Mouse (Mus musculus) stomach, embryonic 16.5 days (tissue): ENCODE measurements around the gene Arpc1a. TPM values are rescaled to one million over a fixed set of nuclear protein-coding genes. Genes with fewer than 3 reads are reported as not detected.

ENCODE experiments used
- ATAC-seq: fragments of 200-750 bp; cut with Nextera tagmentation; 2 replicates; pipeline ENCODE4 v1.8.0; 2017; ENCODE audit warnings: moderate number of reproducible peaks, moderate TSS enrichment; ENCODE audit not compliant: insufficient read depth, low FRiP score
- H3K27ac ChIP-seq: fragments of 300-500 bp; sonication (generic); 2 replicates; pipeline ENCODE4 v1.5.1; 2014; ENCODE audit warnings: low read length
- H3K27me3 ChIP-seq: fragments of 300-500 bp; sonication (generic); 2 replicates; pipeline ENCODE4 v1.6.1; 2014; ENCODE audit warnings: low read length, control low read depth, mixed read lengths; ENCODE audit not compliant: control insufficient read depth, insufficient read depth
- H3K36me3 ChIP-seq: fragments of 300-500 bp; sonication (generic); 2 replicates; pipeline ENCODE4 v1.6.1; 2014; ENCODE audit warnings: low read length; ENCODE audit not compliant: control insufficient read depth, insufficient read depth
- H3K4me1 ChIP-seq: fragments of 300-500 bp; sonication (generic); 2 replicates; pipeline ENCODE4 v1.6.1; 2014; ENCODE audit warnings: low read length, control low read depth, mixed read lengths; ENCODE audit not compliant: control insufficient read depth, insufficient read depth
- H3K4me2 ChIP-seq: fragments of 300-500 bp; sonication (generic); 2 replicates; pipeline ENCODE4 v1.6.1; 2014; ENCODE audit warnings: low read depth, low read length, mixed read lengths
- H3K4me3 ChIP-seq: fragments of 300-500 bp; sonication (generic); replicated peaks from 2 replicates; pipeline ENCODE4 v1.5.1; 2014; ENCODE audit warnings: mild to moderate bottlenecking, low read length
- H3K9ac ChIP-seq: fragments of 300-500 bp; sonication (generic); 2 replicates; pipeline ENCODE4 v1.6.1; 2014; ENCODE audit warnings: low read length
- H3K9me3 ChIP-seq: fragments of 300-500 bp; sonication (generic); replicated peaks from 2 replicates; pipeline ENCODE4 v1.6.1; 2016; ENCODE audit warnings: low read length, control low read depth; ENCODE audit not compliant: control insufficient read depth
- WGBS: fragments of 180-500 bp; shearing (Covaris S2); extraction: QIAGEN DNeasy Blood & Tissue Kit; methylation state at CpG from one replicate; pipeline ENCODE4 v1.1.7; 2014; 5-methylcytosine and 5-hydroxymethylcytosine counted together
- polyA plus RNA-seq: library from polyadenylated mRNA; unstranded; fragments of >200 nt; fragmentation: Nextera tagmentation; extraction: Ambion mirVana; gene quantifications from 2 replicates; pipeline ENCODE4 v1.2.1, GENCODE M21; 2015

Arpc1a gene
- polyA plus RNA-seq, 1 experiment from 2014 or later = 155 TPM

- Histone ChIP-seq H3K9ac (peak within 1 kb of the TSS; percentile 89), H3K27ac (peak within 1 kb of the TSS; percentile 84), H3K4me3 (peak within 1 kb of the TSS; percentile 78), H3K4me1 (peaks cover 30% of the 10 kb centered on the region), H3K36me3 (0 out of 2 replicates have a peak, but pooled peaks cover 1% of the 10 kb centered on the region), H3K27me3 (no peaks in the 10 kb centered on the region), H3K4me2 (peak within 1 kb of the TSS; percentile 85), H3K9me3 (no peaks in the 10 kb centered on the region)
- under 1% methylated on average over 51 of the region's 53 CpGs for WGBS
- ATAC-seq = peak; percentile 86
These were observed 30.5 kb downstream of the Arpc1a start, which contains the start of gene Arpc1b for GRCm38 (mm10) chr5:145114071-145114605. TSS of gene Arpc1b (plus strand) at chr5:145114215.

DNA sequence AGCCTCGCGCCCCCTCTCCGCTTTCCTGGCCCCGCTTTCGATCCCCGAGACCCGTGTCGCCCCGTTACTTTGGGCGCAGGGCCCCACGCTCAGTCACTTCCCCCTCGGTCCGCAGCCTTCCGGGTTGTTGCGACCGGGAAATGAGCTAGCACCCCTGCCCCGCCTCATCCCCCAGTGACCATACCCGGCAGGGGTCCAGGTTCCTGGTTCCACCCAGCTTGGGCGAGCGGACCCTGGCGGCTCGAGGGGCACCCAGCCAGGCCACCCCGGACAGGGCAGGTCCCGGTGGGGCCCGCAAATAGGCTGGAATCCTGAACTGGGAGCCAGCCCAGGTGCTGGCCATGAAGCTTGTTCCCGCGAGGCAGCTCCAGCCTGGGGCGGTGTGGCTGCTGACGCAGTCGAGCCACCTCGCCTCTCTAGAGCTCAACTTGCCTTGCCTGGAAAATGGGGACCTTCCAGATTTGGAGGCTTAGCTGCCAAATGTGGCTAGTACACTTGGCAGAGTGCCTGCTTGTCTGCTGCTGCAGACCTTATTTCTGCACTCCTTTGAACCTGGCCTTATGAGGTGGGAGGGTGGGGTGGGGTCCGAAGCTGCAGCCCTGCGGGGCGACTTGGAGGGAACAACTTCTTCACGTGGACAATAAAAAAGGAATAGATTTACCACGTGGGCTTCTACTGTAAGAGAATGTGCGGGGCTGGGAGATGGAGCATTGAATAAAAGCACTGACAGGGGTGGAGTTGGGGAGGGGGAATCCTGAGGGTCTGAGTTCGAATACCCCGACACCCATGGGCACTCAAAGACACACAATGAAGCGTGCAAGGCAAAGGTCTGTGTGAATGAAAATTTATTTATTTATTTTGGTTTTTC lies 31.2 kb downstream of the Arpc1a start:
- H3K36me3 ChIP-seq = no peaks in the 10 kb centered on the region
- no peaks in the 10 kb centered on the region for H3K27me3 ChIP-seq
- WGBS = 13% methylated on average over 40 of the region's 40 CpGs
- peaks cover 30% of the 10 kb centered on the region for H3K4me1 ChIP-seq
- ATAC-seq = peak; percentile 34
- H3K27ac ChIP-seq = peak overlapping the region; percentile 84
- no peaks in the 10 kb centered on the region for H3K9me3 ChIP-seq
- H3K9ac ChIP-seq = peak overlapping the region; percentile 89
- peak overlapping the region; percentile 85 for H3K4me2 ChIP-seq
- peak overlapping the region; percentile 78 for H3K4me3 ChIP-seq

DNA sequence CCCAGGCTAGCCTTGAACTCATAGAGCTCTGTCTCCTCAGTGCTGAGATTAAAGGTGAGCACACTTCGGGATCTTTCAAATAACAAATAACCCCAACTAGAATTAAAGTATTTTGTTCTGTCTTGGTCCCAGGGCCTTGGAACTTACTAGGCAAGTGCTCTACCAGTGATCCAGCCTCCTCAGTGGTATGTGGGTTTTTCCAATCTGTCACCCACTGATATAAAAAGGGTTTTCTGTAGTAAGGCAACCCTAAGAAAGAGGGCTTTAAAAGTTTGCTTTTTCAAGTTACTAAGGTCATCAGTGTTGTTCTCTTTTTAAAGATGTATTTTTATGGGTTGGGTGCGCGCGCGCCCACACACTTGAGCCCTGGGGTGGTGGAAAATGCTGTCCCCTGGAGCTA lies 32.1 kb downstream of the Arpc1a start:
- Histone ChIP-seq H3K9me3 (no peaks in the 10 kb centered on the region), H3K27ac (peak overlapping the region; percentile 84), H3K36me3 (no peaks in the 10 kb centered on the region), H3K9ac (peak overlapping the region; percentile 4; the same call in 1 of the 2 replicates), H3K4me3 (peak overlapping the region; percentile 1), H3K4me2 (peak overlapping the region; percentile 85), H3K4me1 (peaks cover 30% of the 10 kb centered on the region), H3K27me3 (no peaks in the 10 kb centered on the region)
- no peak for ATAC-seq
- 78% methylated on average over 5 of the region's 5 CpGs for WGBS

- Histone ChIP-seq H3K36me3 (no peaks in the 10 kb centered on the region), H3K27me3 (no peaks in the 10 kb centered on the region), H3K4me2 (peak overlapping the region; percentile 85), H3K4me1 (peaks cover 30% of the 10 kb centered on the region), H3K9me3 (no peaks in the 10 kb centered on the region), H3K27ac (peak overlapping the region; percentile 84), H3K4me3 (peak overlapping the region; percentile 10), H3K9ac (0 out of 2 replicates have a peak overlapping the region, but pooled peaks have one; percentile 36)
- ATAC-seq = peak; percentile 49; the same call in 1 of the 2 replicates
- WGBS = 16% methylated on average over 4 of the region's 4 CpGs
These were observed 32.7 kb downstream of the Arpc1a start for GRCm38 (mm10) chr5:145116316-145116715.

- ATAC-seq = no peak; the same call in 1 of the 2 replicates
- H3K9me3 ChIP-seq = no peaks in the 10 kb centered on the region
- peak overlapping the region; percentile 84 for H3K27ac ChIP-seq
- H3K9ac ChIP-seq = peak overlapping the region; percentile 36
- H3K36me3 ChIP-seq = no peaks in the 10 kb centered on the region
- H3K4me2 ChIP-seq = peak overlapping the region; percentile 85
- no peaks in the 10 kb centered on the region for H3K27me3 ChIP-seq
- H3K4me1 ChIP-seq = peaks cover 30% of the 10 kb centered on the region
- 48% methylated on average over 10 of the region's 10 CpGs for WGBS
- H3K4me3 ChIP-seq = peak overlapping the region; percentile 10; the same call in 1 of the 2 replicates
These were observed 33.3 kb downstream of the Arpc1a start for GRCm38 (mm10) chr5:145116916-145117315.

- Histone ChIP-seq H3K4me3 (no peak overlapping the region), H3K27me3 (no peaks in the 10 kb centered on the region), H3K36me3 (peaks cover 7% of the 10 kb centered on the region; the same call in 1 of the 2 replicates), H3K4me1 (peaks cover 30% of the 10 kb centered on the region), H3K9ac (no peak overlapping the region), H3K4me2 (no peak overlapping the region), H3K27ac (no peak overlapping the region), H3K9me3 (no peaks in the 10 kb centered on the region)
- 47% methylated on average over 6 of the region's 6 CpGs for WGBS
- no peak for ATAC-seq
These were observed 34.4 kb downstream of the Arpc1a start for GRCm38 (mm10) chr5:145118005-145118404.

- H3K27ac ChIP-seq = no peak overlapping the region
- peaks cover 10% of the 10 kb centered on the region; the same call in 1 of the 2 replicates for H3K36me3 ChIP-seq
- no peaks in the 10 kb centered on the region for H3K9me3 ChIP-seq
- H3K4me3 ChIP-seq = no peak overlapping the region
- no peak for ATAC-seq
- WGBS = 87% methylated on average over 5 of the region's 5 CpGs
- no peak overlapping the region for H3K9ac ChIP-seq
- H3K27me3 ChIP-seq = no peaks in the 10 kb centered on the region
- H3K4me2 ChIP-seq = no peak overlapping the region
- peaks cover 30% of the 10 kb centered on the region for H3K4me1 ChIP-seq
These were observed 34.8 kb downstream of the Arpc1a start for GRCm38 (mm10) chr5:145118461-145118860.

DNA sequence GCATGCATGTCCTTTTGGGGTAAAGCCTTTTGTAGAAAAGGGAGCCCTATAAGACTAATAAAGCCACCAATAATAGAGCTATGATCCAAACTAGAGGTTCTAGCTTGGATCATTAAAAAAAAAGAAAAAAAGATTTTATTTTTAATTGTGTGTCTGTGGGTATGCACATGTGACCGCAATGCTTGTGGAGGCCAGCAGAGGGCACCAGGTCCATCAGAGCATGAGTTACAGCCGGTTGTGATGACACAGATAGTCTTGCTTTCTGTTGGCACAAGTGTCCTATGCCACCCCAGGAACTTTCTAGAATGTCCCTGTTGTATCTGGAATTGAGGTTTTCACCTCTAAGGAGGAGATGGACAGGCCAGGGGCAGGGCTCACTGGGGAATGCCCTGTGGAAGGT lies 35.8 kb downstream of the Arpc1a start:
- H3K36me3 ChIP-seq = peaks cover 10% of the 10 kb centered on the region; the same call in 1 of the 2 replicates
- no peak overlapping the region for H3K9ac ChIP-seq
- H3K4me1 ChIP-seq = peaks cover 28% of the 10 kb centered on the region
- ATAC-seq = no peak
- WGBS = 93% methylated on average over 2 of the region's 2 CpGs
- no peak overlapping the region for H3K27ac ChIP-seq
- H3K9me3 ChIP-seq = no peaks in the 10 kb centered on the region
- no peaks in the 10 kb centered on the region for H3K27me3 ChIP-seq
- H3K4me3 ChIP-seq = no peak overlapping the region
- H3K4me2 ChIP-seq = no peak overlapping the region

DNA sequence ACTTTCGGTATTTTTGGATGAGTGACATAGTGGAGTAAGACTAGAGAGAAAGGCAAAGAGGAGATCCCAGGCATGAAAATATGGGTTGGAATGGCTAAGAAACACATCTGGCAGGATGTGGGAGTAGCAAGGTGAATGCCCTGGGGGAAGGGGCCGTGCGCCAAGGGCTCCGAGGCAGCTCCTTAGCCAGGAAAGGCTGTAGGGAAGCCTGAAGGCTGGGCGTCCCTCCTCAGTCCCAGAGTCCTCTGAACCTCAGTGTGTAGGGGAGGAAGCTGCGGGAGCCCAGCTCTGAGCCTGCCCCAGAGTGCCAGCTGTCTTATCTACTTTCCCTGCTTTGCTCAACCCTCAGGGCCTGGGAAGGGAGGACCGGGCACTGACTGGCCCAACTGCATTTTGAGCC lies 37.3 kb downstream of the Arpc1a start:
- no peaks in the 10 kb centered on the region for H3K9me3 ChIP-seq
- no peak overlapping the region for H3K4me2 ChIP-seq
- no peak overlapping the region for H3K4me3 ChIP-seq
- WGBS = 66% methylated on average over 7 of the region's 7 CpGs
- no peak overlapping the region for H3K27ac ChIP-seq
- H3K36me3 ChIP-seq = peaks cover 13% of the 10 kb centered on the region; the same call in 1 of the 2 replicates
- H3K27me3 ChIP-seq = no peaks in the 10 kb centered on the region
- peaks cover 20% of the 10 kb centered on the region for H3K4me1 ChIP-seq
- no peak for ATAC-seq
- no peak overlapping the region for H3K9ac ChIP-seq
